Mouse (Mus musculus): ENCODE results near the gene Map3k13.
"Not testable (repeated sequence)": the region's sequence is repeated elsewhere in the genome, so short reads cannot be mapped to it uniquely, and the experiment has no call there.

The Map3k13 gene

DNA sequence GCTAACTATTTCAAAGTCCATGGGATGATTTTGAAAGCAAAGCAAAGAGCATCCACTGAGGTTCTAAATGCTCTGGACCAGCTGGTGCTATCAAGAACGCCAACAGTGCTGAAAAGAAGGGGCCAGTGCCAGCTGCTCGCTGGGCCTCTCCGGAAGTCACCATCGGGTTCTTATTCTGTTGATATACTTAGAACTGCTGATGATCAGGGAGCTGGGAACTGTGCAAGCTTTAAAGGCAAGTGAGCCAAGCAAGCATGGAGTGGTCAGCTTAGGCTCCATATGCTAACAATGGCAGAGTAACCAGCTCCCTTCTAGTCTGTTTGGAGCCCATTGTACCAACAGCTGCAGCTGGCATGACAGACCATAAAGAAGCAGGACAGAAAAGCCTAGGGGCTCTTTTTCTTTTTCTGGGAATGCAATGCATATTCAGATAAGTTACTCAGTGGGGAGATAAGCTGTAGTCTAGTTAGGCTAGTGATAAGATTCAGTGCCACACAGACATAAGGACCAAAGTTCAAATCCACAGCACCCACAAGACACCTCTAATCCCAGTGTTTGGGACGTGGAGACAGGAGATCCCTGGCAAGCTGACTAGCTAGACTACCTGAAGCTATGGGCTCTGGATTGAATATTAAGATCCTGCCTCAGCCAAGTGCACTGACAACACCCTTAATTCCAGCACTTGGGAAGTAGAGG, 60.6 kb downstream of the Map3k13 start:
- no peak for DNase-seq

DNA sequence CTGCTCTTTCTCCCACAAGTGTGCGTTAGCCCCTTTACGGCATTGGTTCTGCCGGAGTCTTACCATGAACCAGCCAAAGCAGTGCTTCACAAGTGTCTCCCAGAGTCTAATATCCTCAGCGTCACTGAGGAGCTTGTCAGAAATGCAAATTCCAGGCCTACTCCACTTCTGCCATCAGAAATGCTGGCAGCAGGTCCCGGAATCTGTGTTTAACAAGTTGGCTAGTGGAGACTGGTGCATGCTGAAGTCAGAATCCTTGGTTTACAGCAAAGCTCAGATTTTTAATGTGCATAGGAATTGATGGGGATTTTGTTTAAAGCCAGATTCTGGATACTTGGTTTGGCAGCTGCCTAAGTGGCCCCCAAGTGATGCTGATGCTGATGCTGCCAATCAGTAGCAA, 62.0 kb downstream of the Map3k13 start:
- DNase-seq: no peak

DNA sequence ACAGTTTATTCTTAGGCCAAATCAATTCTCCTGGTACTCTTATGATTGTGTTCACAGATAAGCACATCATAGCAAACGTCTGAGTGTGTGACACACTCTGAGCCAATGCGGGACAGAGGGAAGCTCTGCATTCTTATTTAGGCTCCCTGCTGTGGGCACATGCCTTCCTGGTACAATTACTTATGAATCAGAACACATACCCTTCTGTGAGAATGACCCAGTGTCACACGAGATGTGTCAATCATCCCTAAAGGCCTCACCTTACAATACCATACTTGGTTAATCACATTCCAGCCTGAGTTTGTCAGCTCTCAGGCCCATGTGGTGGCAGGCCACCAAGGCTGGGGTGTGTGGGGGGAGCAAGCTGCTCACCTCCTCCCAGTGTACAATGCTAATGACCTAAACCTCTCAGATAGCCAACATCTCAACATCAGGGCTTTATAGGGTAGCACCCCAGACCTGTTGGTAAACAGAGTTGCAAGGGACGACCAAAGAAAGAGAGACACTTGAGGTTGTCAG, 63.0 kb downstream of the Map3k13 start:
- no peak for DNase-seq

DNA sequence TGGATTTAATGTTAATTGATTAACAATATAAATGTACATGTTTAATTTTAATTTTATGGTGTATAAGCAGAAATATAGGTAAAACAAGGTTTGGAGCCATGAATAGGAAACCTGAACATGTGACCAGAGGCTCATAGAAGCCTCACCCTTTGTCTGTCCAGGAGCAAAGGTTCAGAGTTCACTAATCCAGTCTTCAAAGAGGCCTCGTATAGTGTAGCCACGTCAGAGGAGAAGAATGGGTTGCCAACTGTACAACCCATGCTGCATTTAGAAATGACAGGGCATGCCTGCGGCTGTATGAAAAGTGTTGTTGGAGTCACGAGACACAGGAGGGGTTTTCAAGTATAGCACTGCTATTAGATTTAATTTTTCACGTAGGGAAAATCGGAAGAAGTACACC, 64.0 kb downstream of the Map3k13 start:
- no peak for DNase-seq

DNA sequence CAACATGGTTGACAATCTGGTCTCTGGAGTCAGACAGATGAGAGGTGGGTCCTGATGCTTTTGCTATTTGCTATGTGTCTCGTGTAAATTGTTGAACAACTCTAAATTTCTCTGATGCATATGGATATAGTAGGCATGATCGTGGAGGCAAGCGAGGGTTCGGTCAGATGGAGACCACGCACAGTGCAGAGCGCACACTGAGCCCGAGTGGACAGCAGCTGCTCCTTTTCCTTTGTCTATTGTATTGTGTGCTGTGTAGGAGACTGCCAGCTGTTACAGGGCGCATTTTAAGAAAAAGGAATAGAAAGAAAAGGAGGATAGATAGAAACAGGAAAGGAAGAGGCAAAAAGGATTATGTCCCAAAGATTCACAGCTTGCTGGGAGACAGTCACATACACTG, 64.7 kb downstream of the Map3k13 start:
- DNase-seq: no peak

DNA sequence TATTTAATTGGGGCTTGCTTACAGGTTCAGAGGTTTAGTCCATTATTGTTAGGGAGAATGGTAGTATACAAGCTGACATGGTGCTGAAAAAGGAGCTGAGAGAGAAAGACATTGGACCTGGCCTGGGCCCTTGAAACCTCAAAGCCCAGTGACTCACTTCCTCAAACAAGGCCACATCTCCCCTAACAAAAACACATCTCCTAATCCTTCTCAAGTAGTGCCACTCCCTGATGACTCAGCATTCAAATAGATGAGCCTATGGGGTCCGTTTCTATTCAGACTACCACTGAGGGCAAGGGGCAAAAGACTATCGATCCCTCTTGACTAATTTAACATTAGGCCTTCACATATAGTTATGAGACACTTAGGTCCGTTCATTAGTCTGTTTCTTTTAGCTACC, 68.3 kb downstream of the Map3k13 start:
- DNase-seq: no peak

DNA sequence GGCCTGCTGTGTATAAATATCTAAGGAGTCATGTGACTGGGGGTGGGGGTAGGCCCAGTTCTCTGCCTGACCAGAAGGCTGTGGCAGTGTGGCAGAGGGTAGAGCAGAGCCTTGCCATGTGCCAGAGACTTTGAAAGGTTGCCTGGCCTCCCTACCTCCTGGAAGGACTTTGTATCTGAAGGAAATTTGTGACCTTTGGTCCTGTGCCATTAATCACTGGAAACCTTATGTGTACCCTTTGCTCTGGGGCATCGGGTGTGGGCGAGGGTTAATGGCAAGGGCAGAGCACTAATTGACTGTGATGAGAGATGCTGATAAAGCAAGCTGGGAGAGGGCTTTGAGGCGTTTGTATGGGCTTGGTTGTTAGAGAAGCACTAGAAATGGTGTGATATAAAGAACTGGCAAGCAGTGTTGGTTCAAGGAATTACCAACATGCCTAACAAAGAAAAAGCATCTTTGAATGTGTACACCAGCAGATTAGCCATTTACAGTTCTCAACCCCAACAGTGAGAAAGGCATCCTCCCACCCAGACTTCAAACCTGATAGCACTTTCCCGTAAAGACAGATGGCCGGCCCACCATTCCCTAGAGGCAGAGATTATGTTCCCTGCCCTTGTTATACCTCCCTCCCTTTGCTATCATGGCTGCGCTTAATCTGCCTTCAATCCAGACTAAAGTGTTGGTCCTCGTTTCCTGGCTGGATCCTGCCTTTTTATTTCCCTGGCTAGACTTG, 71.3 kb downstream of the Map3k13 start:
- DNase-seq: no peak

DNA sequence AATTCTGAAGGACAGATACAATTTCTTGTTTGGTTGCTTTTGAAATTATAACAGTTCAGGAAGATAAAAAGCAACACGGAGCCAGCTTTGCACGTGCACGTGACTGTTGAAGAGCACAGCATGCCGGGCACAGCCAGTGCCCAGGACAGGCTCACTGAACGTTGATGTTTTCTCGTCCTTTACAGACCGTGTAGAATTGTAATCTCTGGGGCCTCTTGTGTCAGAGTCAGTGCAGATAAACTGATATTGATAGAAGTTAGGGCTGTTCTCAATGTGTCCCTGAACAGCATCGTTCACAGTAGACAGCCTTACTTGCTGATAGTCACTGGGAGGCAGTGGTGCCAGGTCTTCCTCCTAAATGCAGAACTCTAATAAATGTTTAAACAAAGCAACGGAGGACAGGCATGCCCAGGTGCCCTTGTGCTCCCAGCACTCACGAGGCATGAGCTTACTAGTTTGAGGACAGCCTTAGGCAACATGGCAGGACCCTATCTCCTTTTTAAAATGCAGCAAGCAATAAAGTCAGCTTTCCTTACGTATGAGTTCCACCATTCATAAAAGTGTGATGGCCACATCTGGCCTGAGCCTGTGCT, 71.9 kb downstream of the Map3k13 start:
- DNase-seq: no peak

DNA sequence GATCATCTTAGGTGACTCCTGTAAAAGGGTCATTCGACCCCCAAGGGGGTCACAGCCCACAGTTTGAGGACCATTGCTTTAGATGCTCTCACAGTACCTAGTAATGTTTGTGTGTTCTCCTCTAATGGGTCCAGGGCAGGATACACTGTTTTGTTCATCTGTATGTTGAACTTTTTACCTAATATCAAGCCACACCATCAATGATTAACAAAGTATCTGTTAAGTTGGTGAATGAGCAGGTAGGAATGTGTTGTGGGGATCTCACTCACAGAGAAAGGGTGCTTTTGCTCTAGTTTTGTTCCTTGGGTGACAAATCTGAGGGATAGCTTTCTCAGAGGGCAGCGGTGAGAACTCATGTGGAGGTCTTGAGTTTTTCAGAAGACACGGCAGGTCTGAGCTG, 73.6 kb downstream of the Map3k13 start:
- no peak for DNase-seq

DNA sequence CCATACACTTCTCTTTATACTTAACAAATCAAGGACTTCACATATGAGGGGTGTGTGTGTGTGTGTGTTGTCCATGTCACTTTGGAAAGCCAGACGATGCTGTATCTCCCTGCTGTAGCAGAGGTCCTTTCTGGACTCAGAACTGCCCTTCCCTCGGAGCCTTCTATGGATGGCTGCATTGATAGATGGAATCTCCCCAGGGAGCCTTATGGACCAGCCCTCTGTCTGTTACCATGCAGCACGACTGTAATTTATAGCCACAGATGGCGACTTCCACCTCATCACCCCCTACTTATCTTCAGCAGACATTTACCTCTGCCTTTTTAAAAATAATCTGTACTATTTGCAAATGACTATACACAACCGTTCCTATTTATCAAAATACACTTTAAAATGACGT, 74.5 kb downstream of the Map3k13 start:
- DNase-seq: no peak

DNA sequence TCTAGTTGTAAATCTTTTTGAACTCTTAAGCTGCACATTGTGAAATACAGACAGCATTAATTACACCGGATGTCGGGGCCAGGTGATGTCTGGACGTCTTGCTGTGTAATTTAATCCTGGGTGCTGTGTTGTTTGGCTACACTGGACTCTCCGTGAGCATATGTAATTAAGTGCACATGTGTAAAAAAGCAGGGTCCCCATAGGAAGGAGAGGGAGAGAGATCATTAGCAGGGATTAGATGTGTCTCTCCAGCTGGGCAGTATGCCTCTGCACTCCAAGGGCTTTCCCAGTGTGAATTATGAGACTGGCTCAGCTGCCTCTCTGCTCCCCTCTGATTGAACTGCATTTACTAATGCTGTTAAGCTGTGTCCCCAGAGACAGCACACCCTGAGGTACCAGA, 75.7 kb downstream of the Map3k13 start:
- no peak for DNase-seq

DNA sequence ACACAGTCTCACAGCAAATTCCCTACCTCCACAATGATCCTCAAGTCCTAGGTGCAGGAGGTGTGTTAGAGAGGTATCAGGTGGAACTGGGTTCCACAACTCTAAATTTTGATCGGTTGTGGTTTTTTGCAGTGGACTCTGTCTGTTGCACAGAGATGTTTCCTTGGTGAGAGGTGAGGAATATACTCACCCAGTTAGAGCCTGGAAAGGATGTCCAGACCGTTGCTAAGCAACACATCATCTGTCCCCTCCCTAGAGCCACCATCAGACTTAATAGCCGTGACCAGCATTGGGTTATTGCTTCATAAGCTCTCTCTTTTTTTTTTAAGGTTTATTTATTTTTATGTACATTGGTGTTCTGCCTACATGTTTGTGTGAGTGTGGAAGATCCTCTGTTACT, 83.6 kb downstream of the Map3k13 start:
- no peak for DNase-seq

DNA sequence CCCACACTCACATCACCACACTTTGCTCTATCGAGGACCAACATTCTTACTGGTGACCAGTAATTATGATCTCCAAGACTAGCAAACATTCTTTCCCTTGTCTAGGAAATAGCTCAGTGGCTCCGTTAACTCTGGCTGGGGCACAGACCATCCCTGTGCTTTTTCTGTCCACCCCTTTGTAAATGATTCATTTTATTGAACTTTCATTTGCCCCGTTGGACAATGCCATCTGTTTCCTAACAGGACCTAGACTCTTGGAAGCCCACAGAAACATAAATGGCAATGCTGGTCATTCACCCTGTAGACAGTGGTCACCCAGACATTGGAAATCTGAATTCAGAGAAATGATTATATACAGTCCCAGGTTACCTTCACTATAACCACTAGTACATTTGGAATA, 84.7 kb downstream of the Map3k13 start:
- no peak for DNase-seq

DNA sequence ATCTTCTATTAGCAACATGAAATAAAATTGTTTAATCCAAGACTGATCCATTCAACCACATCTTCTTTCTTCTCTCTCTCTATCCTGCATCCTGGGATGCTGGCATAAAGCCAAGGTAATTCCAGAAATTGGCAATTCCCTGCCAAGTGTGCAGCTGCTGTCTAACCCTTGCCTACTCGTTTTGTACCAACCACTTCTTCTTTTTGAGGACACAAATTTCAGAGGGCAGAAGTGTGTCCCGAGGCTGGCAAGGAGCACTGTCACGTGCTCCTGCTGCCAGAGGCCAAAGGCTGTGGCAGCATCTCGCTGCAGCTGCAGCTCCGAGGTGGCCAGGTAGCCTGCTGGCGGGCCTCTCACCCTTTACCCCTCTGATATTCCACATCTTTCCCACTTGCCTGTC, 87.0 kb downstream of the Map3k13 start:
- DNase-seq: no peak

DNA sequence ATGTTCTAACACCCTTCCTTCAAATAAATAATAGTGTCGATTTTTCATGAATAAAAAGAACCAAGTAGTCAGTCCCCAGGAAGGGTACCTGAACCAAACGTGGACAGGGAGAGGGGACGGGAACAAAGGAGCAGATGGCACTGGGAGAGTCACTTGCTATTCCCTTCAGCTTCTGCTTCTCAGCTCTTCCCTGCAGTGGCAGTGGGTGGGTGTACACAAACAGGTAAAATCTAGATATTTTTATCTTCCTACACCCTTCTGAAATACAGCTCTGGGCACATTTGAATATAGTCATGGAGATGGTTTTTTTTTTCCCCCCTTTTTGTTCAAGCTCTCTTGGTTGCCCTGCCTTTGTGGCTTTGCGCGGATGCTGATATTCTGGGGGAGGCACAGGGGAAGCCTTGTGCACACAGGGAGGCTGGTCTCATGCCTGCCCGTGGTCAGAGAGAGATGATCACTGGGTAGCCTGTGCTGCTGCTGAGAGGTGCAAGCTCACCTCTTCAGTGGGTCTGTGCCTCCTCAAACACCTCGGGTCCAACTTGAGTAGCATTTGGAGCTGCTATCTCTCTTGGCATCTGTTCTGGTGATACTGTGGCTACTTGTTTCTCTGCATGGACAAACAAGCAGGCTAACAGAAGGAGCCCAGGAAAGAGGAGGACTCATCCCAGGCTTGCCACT, 87.6 kb downstream of the Map3k13 start:
- no peak for DNase-seq

DNA sequence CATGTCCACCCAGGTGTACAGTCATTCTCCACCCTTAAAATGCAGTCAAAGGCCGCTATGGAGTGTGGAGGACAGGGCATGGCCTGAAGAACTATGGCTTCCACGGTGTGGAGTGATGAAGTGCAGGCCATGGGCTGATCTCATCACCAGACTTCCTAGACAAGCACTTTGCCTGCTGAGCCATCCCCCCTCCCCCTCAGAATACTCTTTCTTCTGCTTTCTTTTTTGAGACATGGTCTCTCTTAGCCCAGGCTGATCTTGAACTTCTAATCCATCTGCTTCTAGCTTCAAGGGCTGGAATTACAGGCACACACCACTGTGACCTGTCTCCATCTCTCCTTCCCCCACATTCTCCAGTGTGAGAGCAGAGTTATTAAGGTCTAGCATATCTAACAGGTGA, 93.5 kb downstream of the Map3k13 start:
- DNase-seq: no peak

DNA sequence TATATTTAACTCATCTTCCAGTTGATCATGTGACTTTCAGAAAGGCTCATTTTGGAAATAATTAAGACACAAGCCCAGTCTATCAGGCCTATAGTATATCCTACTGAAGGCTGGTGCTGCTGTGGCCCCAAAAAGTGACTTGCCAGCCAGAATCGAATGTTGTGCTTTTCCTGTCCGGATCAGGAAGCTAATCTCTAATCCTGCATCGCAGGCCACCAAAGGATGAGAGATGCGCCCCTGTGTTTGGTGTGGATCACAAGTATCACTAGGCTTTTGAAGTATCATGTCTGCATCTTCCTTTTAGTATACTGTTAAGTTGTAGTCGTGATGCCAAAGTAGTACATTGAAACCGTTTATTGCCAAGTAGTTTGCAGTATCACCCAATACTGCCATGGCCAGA, 99.7 kb downstream of the Map3k13 start:
- no peak for DNase-seq

DNA sequence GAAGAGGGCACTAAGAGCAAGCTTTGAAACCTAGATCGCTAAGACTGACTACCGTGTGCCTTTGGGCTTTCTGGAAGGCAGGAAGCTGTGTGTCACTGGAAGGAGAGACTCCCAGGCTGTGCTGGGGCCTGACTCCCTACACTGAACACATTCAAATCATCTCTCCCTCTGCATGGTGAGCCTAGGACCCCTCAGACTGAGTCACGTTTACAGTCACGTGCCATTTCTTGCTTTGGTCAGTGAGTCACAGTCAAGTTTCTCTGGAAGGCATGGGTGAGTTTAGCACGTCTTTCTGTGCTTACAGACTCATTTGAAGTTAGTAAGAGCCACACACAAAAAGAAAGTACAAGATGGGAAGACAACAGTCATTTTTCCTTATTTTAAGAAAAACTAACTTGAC, 107.1 kb downstream of the Map3k13 start:
- no peak for DNase-seq

DNA sequence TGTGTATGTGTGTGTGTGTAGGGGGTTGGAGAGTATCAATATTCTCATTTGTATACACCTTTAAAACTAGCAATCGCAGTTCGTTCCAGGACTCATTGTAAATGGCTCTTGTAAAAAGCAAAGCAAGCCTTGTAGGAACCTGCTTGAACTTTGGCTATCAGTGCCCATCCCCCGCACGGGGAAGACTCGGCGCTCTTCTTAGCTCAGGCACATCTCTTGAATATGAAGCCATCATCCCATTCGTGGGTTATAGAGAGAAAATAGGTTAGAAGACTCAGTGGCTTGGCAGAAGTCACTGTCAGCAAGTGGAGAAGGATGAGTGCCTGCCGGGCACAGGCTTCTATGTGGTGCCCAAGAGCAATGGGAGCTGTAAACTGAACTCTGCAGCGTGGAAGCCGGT, 110.5 kb downstream of the Map3k13 start:
- DNase-seq: no peak

DNA sequence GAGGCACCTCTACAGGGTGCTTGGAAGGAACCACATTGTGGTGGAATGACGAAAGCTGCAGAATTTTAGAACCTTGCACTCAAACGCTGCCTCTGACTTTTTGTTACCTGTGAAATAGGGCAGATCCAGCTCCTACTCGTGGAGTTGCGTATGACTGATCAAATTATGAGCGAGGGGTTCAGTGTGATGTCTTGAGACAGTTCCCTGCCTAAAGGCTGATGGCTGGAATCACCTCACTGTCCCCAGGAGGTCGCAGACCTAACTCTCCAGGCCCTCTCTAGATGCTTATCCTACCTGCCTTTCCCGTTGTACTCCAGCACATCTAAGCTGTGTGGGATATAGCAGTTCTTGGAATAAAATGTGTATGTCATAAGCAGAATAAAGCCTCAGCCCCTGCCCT, 111.8 kb downstream of the Map3k13 start:
- no peak for DNase-seq

DNA sequence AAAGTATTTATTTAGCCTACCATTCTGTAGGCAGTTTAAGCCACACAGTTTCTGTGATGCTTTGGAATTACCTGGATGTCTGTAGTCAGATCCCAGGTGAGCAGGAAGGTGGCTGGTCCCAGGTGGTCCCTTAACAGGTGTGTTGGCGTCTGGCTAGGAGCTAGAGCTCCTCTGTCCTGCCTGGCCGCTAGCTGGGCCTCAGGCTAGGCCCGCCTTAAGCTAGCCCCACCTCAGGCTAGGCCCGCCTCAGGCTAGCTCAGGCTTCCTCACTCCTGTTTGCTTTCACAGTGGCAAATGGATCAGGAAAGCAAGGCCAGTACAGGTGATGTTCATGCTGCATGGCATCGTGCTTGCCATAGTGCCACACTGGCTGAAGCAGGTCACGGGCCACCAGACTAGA, 112.8 kb downstream of the Map3k13 start:
- DNase-seq: no peak

DNA sequence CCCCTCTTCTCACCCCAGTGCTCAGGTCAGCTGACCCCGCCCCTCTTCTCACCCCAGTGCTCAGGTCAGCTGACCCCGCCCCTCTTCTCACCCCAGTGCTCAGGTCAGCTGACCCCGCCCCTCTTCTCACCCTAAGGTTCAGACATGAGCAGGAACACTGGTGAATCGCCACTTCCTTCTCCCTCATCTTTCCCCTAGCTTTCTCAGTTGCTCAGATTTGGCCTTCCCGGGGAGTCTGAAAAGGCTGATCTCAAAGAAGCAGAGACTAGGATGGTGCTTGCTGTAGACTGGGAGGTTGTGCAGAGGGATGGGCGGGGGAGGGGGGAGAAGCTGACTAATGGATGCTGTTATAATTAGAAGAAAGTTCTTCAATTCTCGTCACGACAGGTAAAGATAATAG, 114.8 kb downstream of the Map3k13 start:
- not testable (repeated sequence) for DNase-seq

DNA sequence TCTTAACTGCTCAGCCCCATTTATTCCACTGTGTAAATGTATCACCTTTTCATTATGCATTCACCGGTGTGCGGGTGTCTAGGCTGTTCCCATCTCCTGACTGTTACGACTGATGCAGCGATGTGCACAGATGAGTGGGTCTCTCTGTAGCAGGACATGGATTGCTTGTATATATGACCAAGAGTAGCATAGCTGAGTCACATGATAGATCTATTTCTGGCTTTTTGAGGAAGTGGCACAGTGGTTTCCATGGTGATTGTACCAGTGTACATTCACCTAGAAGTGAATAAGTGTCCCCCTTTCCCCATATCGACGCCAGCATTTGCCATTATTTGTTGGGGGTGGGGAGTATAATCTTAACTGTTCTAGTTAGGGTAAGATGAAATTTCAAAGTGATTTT, 119.2 kb downstream of the Map3k13 start:
- no peak for DNase-seq

DNA sequence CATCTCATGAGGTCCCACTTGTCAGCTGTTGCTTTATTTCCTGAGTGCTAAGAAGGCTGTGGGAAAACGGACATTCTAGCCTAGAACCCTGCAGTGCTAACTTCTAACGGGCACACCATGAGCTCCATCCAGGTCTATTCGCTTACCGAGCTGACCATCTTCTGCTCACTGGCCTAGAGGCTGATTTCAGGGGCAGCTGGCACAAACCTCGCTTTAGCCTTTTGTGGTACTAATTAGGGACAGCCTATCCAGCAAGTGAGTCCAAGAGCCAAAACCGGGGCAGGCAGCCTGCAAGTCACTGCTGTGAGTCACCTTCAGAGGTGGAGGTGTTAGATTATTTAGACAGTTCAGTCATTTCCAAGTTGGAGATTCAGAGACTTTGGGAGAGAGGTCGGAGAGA, 122.5 kb downstream of the Map3k13 start:
- no peak for DNase-seq

Data from right cerebral cortex, postnatal 25 days (tissue).